9 mouse cellular contexts compared by ENCODE assay signal in the genomic region with DNA sequence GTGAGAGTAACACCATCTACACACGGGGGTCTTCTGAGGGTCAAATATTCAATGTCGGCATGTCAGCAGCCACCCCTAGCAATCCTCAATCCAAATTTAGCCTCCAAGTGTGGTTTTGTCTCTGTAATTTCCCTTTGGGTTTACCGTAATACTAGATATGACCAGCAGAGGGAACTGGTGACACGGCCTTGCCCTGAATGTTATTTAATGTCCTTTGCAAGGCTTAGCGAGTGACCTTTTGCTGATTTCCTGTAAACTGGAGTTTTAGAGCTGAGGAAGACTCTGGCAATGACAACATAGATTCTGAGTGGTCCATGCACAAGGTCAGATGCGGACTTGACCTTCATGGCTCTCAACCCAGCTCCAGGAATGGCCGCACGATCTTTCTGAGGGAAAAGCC. TPM values are rescaled to one million over a fixed set of nuclear protein-coding genes. Genes with fewer than 3 reads are reported as not detected.
DNase-seq lines count a peak whose midpoint lies in the region; ATAC-seq and TF ChIP-seq lines count a peak whose summit lies in the region.
"Had no signal": no experiment of that assay in that cellular context is flagged by ENCODE, and none has a peak within 500 bp of the region (broad histone marks: within the 10 kb centered on the region; RNA-seq: fewer than 3 reads in every experiment).

No protein-coding gene starts in this region.

- no peaks in the 10 kb centered on the region for H3K36me3 ChIP-seq in kidney, adult 2 months (ENCODE audit: control insufficient read depth, insufficient read depth, low read length)
- no peaks in the 10 kb centered on the region for H3K36me3 ChIP-seq in kidney, embryonic 14.5 days (ENCODE audit: control insufficient read depth, insufficient read depth, low read length)
- H3K36me3 ChIP-seq in forebrain, postnatal 0 days (ENCODE audit: insufficient read depth) = no peaks in the 10 kb centered on the region

- 34% methylated on average over 8 of the region's 8 CpGs for WGBS in kidney, adult 2 months
- 48% methylated on average over 8 of the region's 8 CpGs for WGBS in kidney, embryonic 14.5 days
- 48% methylated on average over 8 of the region's 8 CpGs for WGBS in forebrain, postnatal 0 days

- no peak overlapping the region for H3K27ac ChIP-seq in kidney, adult 2 months (ENCODE audit: insufficient read depth, low read depth, low read length)
- no peak overlapping the region for H3K27ac ChIP-seq in kidney, embryonic 14.5 days (ENCODE audit: low read depth, low read length)
- H3K27ac ChIP-seq in forebrain, postnatal 0 days (ENCODE audit: low read depth, low read length) = no peak overlapping the region

- peak; percentile 58 for DNase-seq in kidney, adult 2 months
- DNase-seq in CD8-positive naive resting alpha-beta T cell, adult 2 months (ENCODE audit: low read depth in 2 of 2, low spot score in 2 of 2) = peak; percentile 42 to 62
- DNase-seq in adrenal gland, postnatal 36 days = peak; percentile 19 to 24
- peak; percentile 58 for DNase-seq in forebrain, postnatal 0 days
- peak; percentile 18 to 43 for DNase-seq in kidney, postnatal 4 days
- DNase-seq in natural killer cell, adult 2 months (ENCODE audit: low spot score in 2 of 2) = peak; percentile 46 to 47
- DNase-seq in testis, postnatal 10 days (ENCODE audit: low spot score) = no peak

- ATAC-seq in kidney, embryonic 14.5 days (ENCODE audit: low FRiP score, low TSS enrichment) = no peak
- ATAC-seq in forebrain, postnatal 0 days = no peak

- no peaks in the 10 kb centered on the region for H3K9me3 ChIP-seq in kidney, embryonic 14.5 days (ENCODE audit: control insufficient read depth, low read length)
- no peaks in the 10 kb centered on the region for H3K9me3 ChIP-seq in forebrain, postnatal 0 days (ENCODE audit: low read length)

- H3K27me3 ChIP-seq in kidney, adult 2 months (replicated peaks; ENCODE audit: control insufficient read depth, insufficient read depth, low read length) = no peaks in the 10 kb centered on the region
- H3K27me3 ChIP-seq in kidney, embryonic 14.5 days (ENCODE audit: control insufficient read depth, insufficient read depth, low read length) = no peaks in the 10 kb centered on the region
- no peaks in the 10 kb centered on the region for H3K27me3 ChIP-seq in forebrain, postnatal 0 days (ENCODE audit: insufficient read depth, low read length)

- no peak overlapping the region for H3K4me3 ChIP-seq in kidney, adult 2 months (ENCODE audit: insufficient read depth, low read depth, low read length)
- H3K4me3 ChIP-seq in kidney, embryonic 14.5 days (ENCODE audit: low read length) = no peak overlapping the region
- H3K4me3 ChIP-seq in forebrain, postnatal 0 days (ENCODE audit: low read depth, low read length) = no peak overlapping the region
- H3K4me3 ChIP-seq: erythroblast, embryonic 14.5 days had no signal

- peak; percentile 49 for TF ChIP-seq CTCF in kidney, adult 2 months (conservative IDR thresholded peaks at IDR 0.05; ENCODE audit: insufficient read depth, insufficient read length, low read depth, low read length)
- peak; percentile 89 for TF ChIP-seq CTCF in forebrain, postnatal 0 days (IDR thresholded peaks at IDR 0.05; ENCODE audit: low read depth)

- H3K9ac ChIP-seq in kidney, embryonic 14.5 days (ENCODE audit: low read depth, low read length) = no peak overlapping the region
- H3K9ac ChIP-seq in forebrain, postnatal 0 days = no peak overlapping the region

- TF ChIP-seq POLR2A in kidney, adult 2 months (IDR thresholded peaks at IDR 0.05; ENCODE audit: low read depth, low read length) = no peak

- H3K4me2 ChIP-seq in kidney, embryonic 14.5 days (replicated peaks; ENCODE audit: low read depth, low read length) = no peak overlapping the region
- H3K4me2 ChIP-seq in forebrain, postnatal 0 days (ENCODE audit: low read depth) = no peak overlapping the region

- H3K4me1 ChIP-seq in kidney, adult 2 months (ENCODE audit: control insufficient read depth, insufficient read depth, low read length) = no peaks in the 10 kb centered on the region
- H3K4me1 ChIP-seq in kidney, embryonic 14.5 days (ENCODE audit: control insufficient read depth, insufficient read depth, low read length) = no peaks in the 10 kb centered on the region
- H3K4me1 ChIP-seq in forebrain, postnatal 0 days (ENCODE audit: insufficient read depth) = no peaks in the 10 kb centered on the region

RNA-seq across cellular contexts. Expression of a gene that starts 44.7 kb away (rescaled TPM):
- 0.27 and 1.2 TPM in 2 replicates for polyA plus RNA-seq in kidney, adult 2 months (2012; rRNA removed)
- polyA plus RNA-seq in kidney, embryonic 14.5 days (2014; fragmentation: Nextera tagmentation; extraction: Ambion mirVana) = 0.34 and 0.71 TPM in 2 replicates
- 1 to 10 TPM in 1 of 2 experiments, under 1 TPM in 1; 0.63 to 3.2 TPM for total RNA-seq in adrenal gland, postnatal 36 days (2021)
- 0.05 and 0.54 TPM in 2 replicates for total RNA-seq in forebrain, postnatal 0 days (2014; rRNA removed)
- 0.09 and 0.17 TPM in 2 replicates for polyA plus RNA-seq in forebrain, postnatal 0 days (2015; fragmentation: Nextera tagmentation; extraction: Ambion mirVana)
